Mouse (Mus musculus) kidney, postnatal 0 days (tissue): ENCODE measurements around the gene Cep41. TPM values are rescaled to one million over a fixed set of nuclear protein-coding genes. Genes with fewer than 3 reads are reported as not detected.
A peak's percentile ranks its signal among the peaks of the same experiment; 100 is the strongest.

Experiments
- ATAC-seq: fragments of 200-750 bp; cut with Nextera tagmentation; replicated peaks from 2 replicates; pipeline ENCODE4 v1.8.0; 2017; ENCODE audit warnings: low read depth, moderate number of reproducible peaks, moderate TSS enrichment, moderate library complexity; ENCODE audit not compliant: low FRiP score
- DNase-seq: peaks from one replicate; pipeline ENCODE4 v3.0.0-alpha.2; 2016; ENCODE audit warnings: low spot score
- H3K27ac ChIP-seq: fragments of 300-500 bp; sonication (generic); 2 replicates; pipeline ENCODE4 v1.5.1; 2014; ENCODE audit warnings: mild to moderate bottlenecking
- H3K27me3 ChIP-seq: fragments of 300-500 bp; sonication (generic); 2 replicates; pipeline ENCODE4 v1.6.1; 2014; ENCODE audit warnings: low read length, mixed read lengths; ENCODE audit not compliant: insufficient read depth
- H3K36me3 ChIP-seq: fragments of 300-500 bp; sonication (generic); 2 replicates; pipeline ENCODE4 v1.6.1; 2014; ENCODE audit warnings: low read length, mixed read lengths; ENCODE audit not compliant: insufficient read depth
- H3K4me1 ChIP-seq: fragments of 300-500 bp; sonication (generic); replicated peaks from 2 replicates; pipeline ENCODE4 v1.6.1; 2014; ENCODE audit warnings: antibody characterized with exemption, low read length, mixed read lengths; ENCODE audit not compliant: insufficient read depth
- H3K4me2 ChIP-seq: fragments of 300-500 bp; sonication (generic); 2 replicates; pipeline ENCODE4 v1.6.1; 2014; ENCODE audit warnings: mild to moderate bottlenecking, low read length, moderate library complexity, mixed read lengths
- H3K4me3 ChIP-seq: fragments of 300-500 bp; sonication (generic); replicated peaks from 2 replicates; pipeline ENCODE4 v1.5.1; 2014; ENCODE audit warnings: low read depth, low read length
- H3K9ac ChIP-seq: fragments of 300-500 bp; sonication (generic); 2 replicates; pipeline ENCODE4 v1.6.1; 2014; ENCODE audit warnings: low read depth, low read length
- H3K9me3 ChIP-seq: fragments of 300-500 bp; sonication (generic); replicated peaks from 2 replicates; pipeline ENCODE4 v1.6.1; 2016; ENCODE audit warnings: low read length, inconsistent platforms, mixed read lengths
- CTCF ChIP-seq: IDR thresholded peaks from 2 replicates; pipeline ENCODE4 v1.5.1; 2016; ENCODE audit warnings: antibody characterized with exemption, low read depth, mild to moderate bottlenecking, moderate library complexity
- WGBS: fragments of 180-500 bp; shearing (Covaris S2); extraction: QIAGEN DNeasy Blood & Tissue Kit; methylation state at CpG from one replicate; pipeline ENCODE4 v1.1.7; 2014; 5-methylcytosine and 5-hydroxymethylcytosine counted together
- polyA plus RNA-seq: library from polyadenylated mRNA; unstranded; fragments of >200 nt; fragmentation: Nextera tagmentation; extraction: Ambion mirVana; gene quantifications from 2 replicates; pipeline ENCODE4 v1.2.1, GENCODE M21; 2015

Gene Cep41
- polyA plus RNA-seq, 1 experiment from 2014 or later: 12.1 TPM

- no peaks in the 10 kb centered on the region for H3K9me3 ChIP-seq
- H3K4me2 ChIP-seq: peak overlapping the region; percentile 41
- no peak overlapping the region for H3K9ac ChIP-seq
- no peak for TF ChIP-seq CTCF
- 0 out of 2 replicates have a peak overlapping the region, but pooled peaks have one; percentile 5 for H3K27ac ChIP-seq
- DNase-seq: no peak
- H3K36me3 ChIP-seq: no peaks in the 10 kb centered on the region
- peak overlapping the region; percentile 4; the same call in 1 of the 2 replicates for H3K4me3 ChIP-seq
- H3K27me3 ChIP-seq: no peaks in the 10 kb centered on the region
- 24% methylated on average over 18 of the region's 18 CpGs for WGBS
- peak; percentile 72; the same call in 1 of the 2 replicates for ATAC-seq
- H3K4me1 ChIP-seq: peaks cover 20% of the 10 kb centered on the region
Measured at GRCm38 (mm10) chr6:30617959-30618590, 75.5 kb downstream of the Cep41 start.

GRCm38 (mm10) chr6:30617020-30617958 lies 76.3 kb downstream of the Cep41 start:
- Histone ChIP-seq H3K36me3 (no peaks in the 10 kb centered on the region), H3K27me3 (no peaks in the 10 kb centered on the region), H3K27ac (no peak overlapping the region), H3K9ac (no peak overlapping the region), H3K9me3 (no peaks in the 10 kb centered on the region), H3K4me1 (peaks cover 20% of the 10 kb centered on the region), H3K4me3 (peak overlapping the region; percentile 4; the same call in 1 of the 2 replicates), H3K4me2 (peak overlapping the region; percentile 41)
- ATAC-seq (peak; percentile 44), DNase-seq (peak; percentile 70)
- TF ChIP-seq CTCF: no peak
- WGBS: 15% methylated on average over 13 of the region's 13 CpGs

GRCm38 (mm10) chr6:30616491-30616941 lies 77.0 kb downstream of the Cep41 start:
- DNase-seq (no peak), ATAC-seq (no peak)
- H3K36me3 ChIP-seq: no peaks in the 10 kb centered on the region
- WGBS: 19% methylated on average over 8 of the region's 8 CpGs
- H3K4me2 ChIP-seq: peak overlapping the region; percentile 41; the same call in 1 of the 2 replicates
- H3K4me1 ChIP-seq: peaks cover 20% of the 10 kb centered on the region
- H3K27me3 ChIP-seq: no peaks in the 10 kb centered on the region
- H3K27ac ChIP-seq: no peak overlapping the region
- no peaks in the 10 kb centered on the region for H3K9me3 ChIP-seq
- no peak for TF ChIP-seq CTCF
- H3K4me3 ChIP-seq: no peak overlapping the region
- no peak overlapping the region for H3K9ac ChIP-seq

DNA sequence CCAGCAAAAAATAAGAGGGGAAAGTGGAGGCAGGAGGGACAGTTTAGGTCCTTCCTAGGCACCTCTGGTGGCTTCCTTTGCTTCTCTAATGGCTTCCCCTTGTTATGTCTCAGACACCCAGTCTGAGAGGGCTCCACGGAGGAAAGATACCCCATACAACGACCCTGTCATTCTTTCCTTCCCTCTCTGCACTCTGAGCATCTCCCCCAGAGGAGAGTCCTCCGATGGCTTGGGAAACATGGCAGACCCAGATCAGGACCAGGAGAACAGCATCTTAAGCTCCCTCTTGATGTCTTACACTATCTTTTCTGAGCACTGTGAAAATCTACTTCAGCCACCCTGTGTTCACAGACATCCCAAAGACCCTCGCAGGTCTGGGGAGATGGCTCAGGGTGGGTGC lies 77.8 kb downstream of the Cep41 start:
- DNase-seq (no peak), ATAC-seq (no peak)
- Histone ChIP-seq H3K27me3 (no peaks in the 10 kb centered on the region), H3K9me3 (no peaks in the 10 kb centered on the region), H3K4me2 (no peak overlapping the region), H3K9ac (no peak overlapping the region), H3K27ac (no peak overlapping the region), H3K36me3 (no peaks in the 10 kb centered on the region), H3K4me1 (peaks cover 20% of the 10 kb centered on the region), H3K4me3 (no peak overlapping the region)
- no peak for TF ChIP-seq CTCF
- 34% methylated on average over 4 of the region's 4 CpGs for WGBS

DNA sequence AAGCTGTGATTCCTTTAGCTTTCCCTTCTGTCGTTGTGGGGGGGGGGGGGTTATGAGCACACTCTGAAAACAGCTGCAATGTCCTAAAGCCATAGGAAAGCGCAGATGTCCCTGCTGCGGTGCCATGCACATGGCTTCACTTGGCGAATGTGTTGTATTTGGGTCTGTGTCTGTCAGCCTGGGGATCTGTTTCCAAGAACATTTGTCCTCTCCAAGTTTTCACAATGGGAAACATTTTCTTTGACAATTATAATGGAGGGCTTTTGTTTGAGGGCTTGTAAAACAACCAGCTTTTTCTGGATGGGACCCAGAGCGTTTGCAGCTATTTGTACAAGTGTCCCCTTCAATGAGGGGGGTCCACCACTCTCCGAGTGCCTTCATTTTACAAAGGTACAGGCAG lies 79.3 kb downstream of the Cep41 start:
- no peak for TF ChIP-seq CTCF
- DNase-seq: no peak

GRCm38 (mm10) chr6:30611212-30611611 lies 82.3 kb downstream of the Cep41 start:
- Histone ChIP-seq H3K27me3 (no peaks in the 10 kb centered on the region), H3K4me2 (no peak overlapping the region), H3K27ac (no peak overlapping the region), H3K36me3 (no peaks in the 10 kb centered on the region), H3K4me1 (peaks cover 3% of the 10 kb centered on the region), H3K4me3 (no peak overlapping the region), H3K9ac (no peak overlapping the region), H3K9me3 (no peaks in the 10 kb centered on the region)
- 67% methylated on average over 5 of the region's 5 CpGs for WGBS
- DNase-seq (no peak), ATAC-seq (no peak)
- TF ChIP-seq CTCF: no peak

More for the DNA sequence above, 79.3 kb downstream of the Cep41 start:
- Histone ChIP-seq H3K36me3 (no peaks in the 10 kb centered on the region), H3K27me3 (no peaks in the 10 kb centered on the region), H3K4me1 (peaks cover 20% of the 10 kb centered on the region), H3K4me3 (no peak overlapping the region), H3K9me3 (no peaks in the 10 kb centered on the region), H3K9ac (no peak overlapping the region), H3K4me2 (no peak overlapping the region), H3K27ac (no peak overlapping the region)
- WGBS: 88% methylated on average over 6 of the region's 6 CpGs
- no peak for ATAC-seq
